Mouse (Mus musculus) kidney, adult 8-10 months (tissue): ENCODE results near the gene Rabac1.

Experiments
- DNase-seq, 2 experiments: peaks; one replicate each; pipeline ENCODE4 v3.0.0; 2022

The Rabac1 gene

DNA sequence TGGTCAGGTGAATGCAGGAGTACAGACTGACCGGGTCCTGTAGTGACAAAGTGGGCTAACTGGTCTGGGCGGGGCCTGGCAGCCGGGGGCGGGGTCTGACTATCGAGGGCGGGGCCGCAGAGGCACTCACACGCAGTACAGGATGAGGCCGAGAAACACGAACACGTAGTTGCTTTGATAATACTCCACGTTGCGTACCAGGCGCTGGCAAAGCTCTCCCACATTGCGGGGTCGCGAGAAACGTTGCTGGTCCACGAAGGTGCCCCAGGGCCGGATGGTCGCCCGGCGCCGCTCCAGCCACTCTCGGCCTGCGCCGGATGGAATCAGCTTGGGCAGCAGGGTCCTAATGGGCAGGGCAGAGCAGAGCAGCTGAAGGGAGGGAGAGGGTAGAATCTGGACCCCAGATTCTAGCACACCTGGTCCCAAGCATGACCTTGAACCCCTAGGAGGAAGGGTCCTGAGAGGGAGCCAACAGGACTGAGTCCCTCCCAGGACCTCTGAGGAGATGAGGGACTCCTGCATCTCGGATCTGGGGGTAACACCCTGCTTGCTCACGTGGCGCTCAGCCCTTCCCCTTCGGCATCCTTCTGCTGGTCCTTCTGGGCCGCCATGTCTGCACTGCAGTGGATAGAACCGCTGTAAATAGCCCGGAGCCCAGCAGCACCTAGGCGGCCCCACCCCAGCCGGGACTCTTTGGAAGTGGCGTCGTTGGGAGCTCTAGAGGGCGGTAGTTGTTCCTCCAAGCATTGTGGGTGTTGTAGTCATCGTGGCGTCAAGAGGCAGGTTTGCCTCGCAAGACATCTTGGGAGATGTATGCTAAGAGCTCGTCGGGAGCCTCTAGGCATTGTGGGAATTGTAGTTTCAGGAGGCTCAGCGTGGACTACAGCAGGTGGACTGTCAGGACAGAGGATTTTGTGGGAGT lies at the start of gene Rabac1:
Gene Rabac1 (minus strand): TSS at position 783 of the 922 bp plus-strand sequence.
- DNase-seq = peak; percentile 94 to 98

DNA sequence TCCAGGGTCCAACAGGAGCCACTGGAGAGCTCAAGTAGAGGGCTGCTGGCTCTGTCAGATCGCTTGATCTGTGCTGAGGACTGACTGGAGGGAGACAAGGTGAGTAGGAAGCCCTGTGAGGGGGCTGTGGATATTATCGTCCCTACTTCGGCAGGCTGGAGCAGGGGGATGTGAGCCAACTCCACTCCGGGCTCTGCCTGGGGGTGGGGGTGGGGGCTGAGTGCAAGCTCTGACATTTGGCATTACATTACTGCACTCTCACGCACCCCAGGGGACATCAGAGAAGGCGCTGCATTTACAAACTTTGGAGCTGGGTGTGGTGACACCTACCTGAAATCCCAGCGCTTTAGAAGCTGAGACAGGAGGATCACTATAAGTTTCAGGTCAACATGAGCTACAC lies 39.0 kb upstream of the Rabac1 start:
- no peak for DNase-seq

DNA sequence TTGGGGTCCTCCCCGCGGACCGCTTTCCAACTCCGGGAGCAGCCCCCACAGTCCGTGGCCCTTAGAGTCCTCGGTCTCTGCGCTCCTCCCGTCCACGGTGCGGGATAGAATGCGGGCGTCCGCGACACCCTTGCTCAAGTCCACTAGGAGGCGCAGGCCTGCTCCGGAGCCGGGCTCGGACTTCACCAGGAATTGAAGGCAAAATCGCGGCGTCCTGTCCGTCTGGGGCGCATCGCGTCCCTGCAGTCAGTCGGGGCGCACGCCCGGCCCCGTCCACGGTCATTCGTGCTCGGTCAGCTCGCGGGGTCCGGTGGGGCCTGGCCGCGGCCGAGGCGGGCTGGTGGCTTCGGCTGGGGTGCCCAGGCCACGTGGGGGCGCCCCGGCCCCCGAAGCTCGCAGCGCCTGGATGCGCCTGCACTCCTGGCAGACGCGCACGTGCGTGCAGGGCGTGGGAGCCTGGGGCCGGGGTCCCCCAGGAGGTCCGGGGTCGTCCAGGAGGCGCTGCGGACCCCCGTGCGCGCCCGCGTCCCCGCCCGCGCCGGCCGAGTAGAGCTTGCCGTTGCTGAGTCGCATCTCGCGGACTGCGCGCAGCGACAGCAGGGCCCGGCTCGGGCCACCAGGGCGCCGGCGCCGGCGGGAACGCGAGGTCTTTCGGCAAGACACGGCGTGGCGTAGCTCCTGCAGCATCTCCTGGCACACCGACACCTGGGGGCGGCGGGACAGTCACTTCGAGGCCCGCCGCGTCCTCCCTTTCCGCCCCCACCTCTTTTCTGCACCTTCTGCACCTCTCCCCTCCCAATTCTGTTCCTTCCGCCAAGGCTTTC lies 37.7 kb upstream of the Rabac1 start:
- DNase-seq = peak in 1 of 2 experiments; percentile 23

DNA sequence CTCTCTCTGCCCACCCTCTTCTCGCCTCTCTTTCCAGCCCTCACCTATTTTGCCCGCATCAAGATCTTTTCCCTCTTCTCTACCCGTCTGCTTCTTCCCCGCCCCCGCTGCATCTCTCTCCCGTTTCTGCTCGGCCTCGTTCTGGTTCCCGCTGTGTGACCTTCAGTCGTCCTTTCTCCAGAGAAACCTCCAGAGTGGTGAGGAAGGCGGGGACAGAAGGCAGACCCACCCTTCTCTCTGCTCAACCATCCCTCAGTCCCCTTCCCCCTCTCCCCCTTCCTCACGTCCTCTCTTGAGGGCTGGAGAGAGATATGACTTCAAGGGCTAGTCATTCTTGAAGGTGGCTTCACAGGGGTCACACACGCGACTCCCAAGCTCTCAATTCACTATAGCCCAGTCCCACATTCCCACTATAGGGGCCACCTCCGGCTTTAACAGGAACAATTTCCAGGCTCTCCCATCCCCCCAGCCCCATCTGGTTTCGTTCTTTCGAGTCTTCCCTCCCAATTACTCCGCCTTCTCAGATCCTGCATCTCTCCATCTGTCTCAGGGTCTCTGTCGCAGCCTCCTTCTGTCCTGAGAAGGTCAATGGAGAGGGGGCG lies 36.6 kb upstream of the Rabac1 start:
- DNase-seq = no peak

DNA sequence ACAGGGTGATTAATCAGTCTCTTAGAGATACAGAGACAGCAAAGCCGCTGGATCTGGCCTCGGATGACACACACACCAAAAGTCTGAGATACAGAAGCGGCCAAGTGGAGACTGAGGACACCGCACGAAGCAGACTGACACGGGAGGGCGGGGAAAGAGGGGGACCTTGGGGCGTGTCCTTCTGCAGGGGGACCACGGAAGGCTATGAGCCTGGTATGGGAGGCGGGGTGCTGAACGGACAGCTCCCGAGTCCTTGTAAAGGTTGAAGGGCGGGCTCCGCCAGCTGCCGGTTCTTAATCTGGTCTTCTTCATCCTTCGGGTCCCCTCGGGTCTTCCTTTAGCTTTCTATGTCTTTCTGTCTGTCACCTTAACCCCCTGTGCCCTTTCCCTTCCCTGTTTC lies 36.1 kb upstream of the Rabac1 start:
- DNase-seq = peak in 1 of 2 experiments; percentile 57

DNA sequence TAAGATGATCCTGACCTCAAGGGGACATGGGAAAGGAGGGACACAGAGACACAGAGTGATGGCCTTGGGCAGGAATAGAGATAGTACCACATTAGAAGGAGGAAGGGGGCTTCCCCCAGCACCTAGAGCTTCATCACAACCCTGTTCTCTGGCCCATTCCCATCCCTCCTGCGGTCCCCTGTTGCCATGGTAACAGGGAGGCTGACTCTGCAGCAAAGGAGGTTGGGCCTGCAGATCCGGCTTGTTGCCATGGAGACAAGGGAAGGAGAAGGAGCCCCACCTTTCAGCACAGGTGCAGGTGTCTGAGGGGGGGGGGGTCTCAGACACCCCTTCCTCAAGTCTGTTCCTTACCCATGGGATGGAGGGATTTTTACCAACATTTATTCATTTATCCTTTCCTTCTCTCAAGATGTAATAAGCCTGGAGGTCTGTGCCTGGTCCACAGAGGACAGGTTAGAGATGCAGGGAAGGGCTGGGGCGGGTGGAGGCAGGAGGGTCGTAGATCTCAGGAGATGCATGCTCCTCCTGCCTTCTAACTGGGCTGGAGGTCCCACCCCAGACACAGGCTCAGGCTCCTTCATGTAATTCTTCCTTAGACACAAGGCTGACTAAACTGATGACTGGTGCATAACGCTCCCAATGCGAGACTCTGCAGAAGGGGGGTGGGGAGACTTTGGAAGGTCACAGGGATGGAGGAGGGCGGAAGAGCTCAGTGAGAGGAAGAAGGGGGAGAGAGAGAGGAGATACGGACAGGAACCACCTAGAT lies 35.2 kb upstream of the Rabac1 start:
- no peak for DNase-seq

DNA sequence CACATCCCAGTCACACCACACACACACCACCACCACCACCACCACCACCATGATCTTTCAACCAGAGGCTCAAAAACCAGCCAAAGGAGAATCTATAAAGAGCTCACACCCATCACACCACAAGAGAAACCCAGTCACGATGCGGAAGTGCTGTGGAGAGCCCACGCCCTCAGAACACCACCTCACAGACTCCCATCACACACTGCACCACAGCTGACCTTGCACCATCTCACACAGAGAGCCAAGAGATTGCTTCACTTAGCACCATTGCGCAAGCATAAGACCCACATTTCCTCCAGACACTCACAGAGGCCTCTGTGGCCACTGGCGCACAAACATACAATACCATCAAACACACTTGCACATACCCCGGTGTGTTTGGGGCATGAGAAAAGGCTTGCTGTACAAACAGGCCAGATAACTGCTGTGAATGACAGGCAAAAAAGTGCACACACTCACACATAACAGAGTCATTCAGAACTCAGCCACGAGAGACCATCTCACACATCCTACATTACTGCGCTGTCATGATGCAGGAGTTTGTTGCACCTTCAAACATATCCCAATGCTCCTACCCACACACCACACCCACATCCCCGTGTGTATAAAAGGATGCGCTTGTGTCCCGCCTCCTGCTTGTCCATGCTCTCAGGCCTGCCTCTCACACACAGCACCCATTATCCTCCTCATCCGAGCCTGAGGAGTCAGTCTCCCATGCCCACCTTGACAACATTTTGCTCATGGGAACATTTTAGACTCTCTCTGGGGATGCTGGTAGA lies 34.2 kb upstream of the Rabac1 start:
- no peak for DNase-seq

DNA sequence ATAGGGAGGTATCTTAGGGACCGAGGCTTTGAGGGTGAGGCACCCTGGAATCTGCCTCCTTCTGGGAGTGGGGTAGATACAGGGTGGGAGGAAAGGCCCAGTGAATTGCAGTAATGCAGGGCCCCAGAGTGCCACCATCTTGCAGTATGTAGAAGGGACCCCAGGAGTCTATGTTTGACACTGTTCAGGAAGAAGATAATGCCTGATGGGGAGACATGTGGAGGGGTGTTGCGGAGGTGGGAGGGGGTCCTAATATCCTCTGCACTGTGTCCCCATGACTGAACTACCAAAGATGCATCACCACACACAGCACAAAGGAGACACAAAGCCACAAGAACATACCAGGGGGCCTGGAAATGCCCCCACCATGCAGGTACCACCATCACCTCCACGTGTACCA lies 33.6 kb upstream of the Rabac1 start:
- DNase-seq = no peak

DNA sequence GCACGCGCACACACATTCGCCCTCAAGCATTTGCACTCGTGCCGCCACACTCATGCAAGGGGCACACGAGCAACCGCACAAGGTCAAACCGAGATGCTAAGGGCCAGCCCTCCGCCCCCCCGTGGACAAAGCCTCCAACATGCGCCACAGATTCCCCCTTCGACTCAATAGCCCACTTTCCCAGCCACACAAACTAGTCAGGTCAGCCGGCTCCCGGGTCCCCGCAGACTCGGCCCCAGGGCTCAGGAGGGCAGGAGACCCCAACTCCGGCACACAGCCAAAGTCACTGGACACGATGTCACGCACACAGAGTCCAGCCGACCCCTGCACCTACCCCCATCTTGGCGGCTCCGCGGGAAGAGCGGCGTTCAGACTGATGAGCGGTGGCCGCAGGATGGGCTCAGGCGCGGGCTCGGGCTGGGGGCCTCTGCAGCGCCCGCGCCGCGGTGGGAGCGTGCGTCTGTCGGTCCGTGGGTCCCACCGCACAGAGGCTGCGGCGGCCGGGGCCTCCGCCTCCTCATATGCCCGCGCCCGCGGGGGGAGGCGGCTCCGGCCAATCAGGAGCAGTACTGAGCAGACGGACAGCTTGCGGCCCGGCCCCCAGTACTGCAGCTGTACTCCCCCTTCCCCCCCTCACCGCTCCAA lies 33.0 kb upstream of the Rabac1 start, which contains the start of gene Atp1a3:
Gene Atp1a3 (minus strand): TSS at position 538 of the 645 bp plus-strand sequence.
- no peak for DNase-seq

DNA sequence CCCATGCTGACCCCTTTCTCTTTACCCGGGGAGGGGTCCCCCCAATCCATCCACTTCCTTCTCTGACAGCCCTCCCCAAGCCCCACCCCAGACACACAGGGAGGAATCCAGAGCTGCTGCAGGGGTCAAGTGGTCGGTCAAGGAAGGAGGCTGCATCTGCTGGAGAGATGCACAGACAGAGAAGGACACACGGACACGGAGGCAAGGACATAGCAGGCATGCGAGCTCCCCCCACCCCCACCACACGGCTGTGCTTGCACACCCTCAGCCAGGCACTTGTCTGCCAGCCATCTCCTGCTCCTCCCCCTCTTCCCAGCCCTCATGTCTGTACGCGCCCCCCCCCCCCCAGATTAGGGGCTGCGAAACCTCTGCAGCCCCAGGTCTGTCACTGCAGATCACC lies 32.3 kb upstream of the Rabac1 start:
- DNase-seq = no peak

DNA sequence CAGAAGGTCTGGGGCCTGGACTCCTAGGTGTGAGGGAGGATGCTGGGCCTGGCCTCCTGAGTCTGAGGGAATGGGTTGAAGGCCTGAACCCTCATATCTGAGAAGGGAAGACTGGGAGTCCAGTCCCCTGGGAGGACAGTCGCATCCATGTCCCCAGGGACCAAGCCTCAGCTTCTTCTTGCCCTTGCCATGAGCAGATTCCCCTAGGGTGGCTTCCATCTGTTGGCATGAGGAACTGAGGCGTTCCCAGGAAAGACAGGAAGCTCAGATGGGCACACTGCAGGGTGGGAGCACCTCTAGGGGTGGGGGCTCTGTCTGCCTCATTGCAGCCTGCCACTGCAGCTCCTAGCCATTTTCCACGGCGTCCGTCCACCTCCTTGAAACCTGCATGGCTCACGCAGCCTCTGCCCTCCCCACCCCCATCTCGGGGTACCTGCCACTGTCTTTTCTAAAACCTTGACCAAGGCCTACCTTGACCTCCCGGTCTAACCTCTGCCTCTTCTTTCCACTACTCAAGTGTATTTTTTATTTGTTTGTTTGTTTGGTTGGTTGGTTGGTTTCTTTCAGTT lies 31.4 kb upstream of the Rabac1 start:
- DNase-seq = no peak

DNA sequence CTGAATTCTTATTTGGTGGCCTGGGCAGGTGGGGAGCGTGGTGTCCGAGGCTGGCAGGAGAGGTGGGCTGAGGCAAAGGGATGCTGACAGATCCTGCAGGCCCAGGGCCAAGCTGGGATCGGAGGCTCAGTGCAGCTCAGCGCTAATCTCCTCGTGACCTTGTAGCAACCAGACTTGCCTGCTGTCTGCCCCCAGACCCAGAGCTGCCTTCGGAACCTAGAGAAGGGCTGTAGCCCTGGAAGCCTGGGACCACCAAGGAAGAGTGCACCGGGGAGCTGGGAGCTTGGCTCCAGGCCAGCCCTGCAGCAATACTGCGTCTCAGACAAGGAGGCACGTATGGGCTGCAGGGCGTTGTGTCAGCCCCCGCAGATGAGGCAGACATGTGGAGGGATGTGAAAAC lies 30.7 kb upstream of the Rabac1 start:
- no peak for DNase-seq

DNA sequence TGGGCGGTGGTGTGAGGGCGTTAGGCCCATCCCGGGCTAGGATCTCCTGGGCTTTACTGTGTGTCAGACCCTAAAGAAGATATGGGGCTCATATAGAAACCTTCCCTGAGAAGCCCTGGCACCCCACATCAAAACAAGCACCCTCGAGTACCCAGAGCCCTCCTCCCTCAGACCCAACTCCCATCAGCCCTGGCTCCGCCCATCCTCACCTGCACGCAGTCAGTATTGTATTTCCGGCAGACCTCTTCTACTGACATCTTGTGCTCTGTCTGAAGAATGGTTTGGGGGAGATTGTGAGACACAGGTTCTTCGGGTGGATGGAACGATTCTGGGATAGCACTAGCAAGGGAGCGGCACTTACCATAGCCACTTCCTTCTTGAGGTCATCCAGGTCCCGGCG lies 28.2 kb upstream of the Rabac1 start:
- DNase-seq = no peak

DNA sequence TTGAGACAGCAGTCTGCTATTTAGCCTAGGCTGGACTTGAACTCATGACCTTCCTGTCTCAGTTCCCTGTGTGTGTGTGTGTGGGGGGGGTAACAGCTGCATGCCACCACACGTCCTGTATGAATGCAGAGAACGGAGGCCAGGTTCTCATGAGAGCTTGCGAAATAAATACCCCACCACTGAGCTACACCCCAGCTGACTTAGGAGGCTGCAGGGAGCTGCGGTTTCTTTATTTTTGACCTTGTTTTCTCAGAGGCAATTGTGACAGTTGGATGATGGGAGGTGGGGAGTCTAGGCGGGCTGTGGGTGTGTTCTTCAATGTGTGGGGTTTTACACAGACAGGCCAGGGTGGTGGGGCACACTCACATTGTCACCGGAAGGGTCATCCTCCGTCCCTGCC lies 27.7 kb upstream of the Rabac1 start:
- DNase-seq = no peak

DNA sequence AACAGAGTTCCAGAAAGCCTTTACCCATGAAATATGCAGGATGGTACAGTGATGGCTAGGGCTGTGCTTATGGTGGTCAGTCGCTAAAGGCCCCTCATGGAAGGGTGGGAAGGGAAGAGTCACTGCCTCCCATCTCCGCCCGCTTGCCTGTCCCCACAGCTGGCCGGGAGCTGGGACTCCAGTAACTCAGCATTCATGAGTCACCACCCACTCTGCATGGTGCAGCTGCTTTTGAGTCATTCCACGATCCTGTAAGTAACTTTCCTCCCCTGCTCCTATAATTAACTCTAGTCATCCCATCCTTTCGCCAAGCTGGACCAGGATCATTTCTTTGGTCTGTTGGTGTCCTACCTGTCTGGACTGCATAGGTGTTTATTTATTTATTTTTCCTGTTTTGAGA lies 20.5 kb upstream of the Rabac1 start:
- no peak for DNase-seq

DNA sequence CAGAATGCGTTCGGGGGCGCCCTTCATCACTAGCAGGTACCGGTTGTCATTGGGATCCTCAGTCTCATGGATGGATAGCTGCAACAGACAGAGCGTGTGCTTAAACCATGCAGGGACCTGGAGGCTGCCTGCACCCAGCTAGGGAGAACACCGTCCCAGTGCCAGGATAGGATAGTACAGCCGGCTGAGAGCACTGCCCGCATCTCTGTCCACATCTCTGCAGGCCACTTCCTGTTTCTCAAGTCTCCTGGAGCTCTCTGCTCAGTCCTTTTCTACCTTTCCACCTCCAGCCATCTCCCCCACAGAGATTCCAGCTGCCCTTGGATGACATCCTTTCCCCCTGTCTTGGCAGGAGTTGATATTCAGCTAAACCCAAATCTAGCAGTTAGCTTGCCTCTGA lies 17.9 kb upstream of the Rabac1 start:
- DNase-seq = no peak

DNA sequence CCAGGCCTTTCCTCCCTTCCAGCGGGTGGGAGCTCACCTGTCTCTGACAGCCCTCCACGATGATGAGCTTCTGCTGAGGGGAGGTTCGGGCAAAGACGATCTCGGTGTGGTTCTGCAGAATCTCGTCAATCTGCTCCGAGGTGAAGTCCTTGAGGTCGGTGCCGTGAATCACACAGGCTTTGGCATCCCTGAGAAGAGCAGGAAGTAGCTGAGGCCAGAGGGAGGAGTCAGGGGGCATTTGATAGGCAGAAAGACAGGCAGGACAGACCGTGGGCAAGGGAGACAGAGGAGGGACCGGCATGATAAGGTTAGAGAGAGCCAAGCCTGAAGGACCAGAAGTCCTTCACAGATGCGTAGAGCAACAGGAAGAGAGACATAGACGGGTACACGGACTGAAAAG lies 15.4 kb upstream of the Rabac1 start:
- DNase-seq = no peak

DNA sequence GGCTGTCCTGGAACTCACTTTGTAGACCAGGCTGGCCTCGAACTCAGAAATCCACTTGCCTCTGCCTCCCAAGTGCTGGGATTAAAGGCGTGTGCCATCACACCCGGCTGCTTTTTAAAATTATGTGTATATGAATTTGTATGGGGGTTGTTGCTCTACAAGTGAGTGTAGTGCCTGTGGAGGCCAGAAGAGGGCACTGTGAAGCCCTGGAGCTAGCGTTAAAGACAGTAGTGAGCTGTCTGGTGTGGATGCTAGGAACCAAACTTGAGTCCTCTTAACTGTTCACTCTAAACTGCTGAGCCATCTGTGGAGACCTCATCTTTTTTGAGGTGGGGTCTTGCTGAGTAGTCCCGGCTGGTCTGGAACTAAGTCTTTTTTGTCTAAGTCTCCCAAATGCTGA lies 13.2 kb upstream of the Rabac1 start:
- no peak for DNase-seq

DNA sequence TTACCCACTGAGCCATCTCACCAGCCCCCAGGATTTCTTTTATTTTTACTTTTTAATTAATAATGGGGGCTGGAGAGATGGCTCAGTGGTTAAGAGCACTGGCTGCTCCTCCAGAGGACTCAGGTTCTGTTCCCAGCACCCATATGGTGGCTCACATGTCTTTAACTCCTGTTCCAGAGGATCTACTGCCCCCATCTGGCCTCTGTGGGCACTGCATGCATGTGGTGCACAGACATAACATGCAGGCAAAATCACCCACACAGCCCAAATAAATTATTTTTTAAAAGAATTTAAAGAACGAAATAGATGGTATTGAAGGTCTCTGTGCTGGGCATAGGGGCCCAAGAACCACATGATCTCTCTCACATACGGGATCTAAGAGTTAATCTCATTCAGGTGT lies 11.8 kb upstream of the Rabac1 start:
- DNase-seq = no peak

DNA sequence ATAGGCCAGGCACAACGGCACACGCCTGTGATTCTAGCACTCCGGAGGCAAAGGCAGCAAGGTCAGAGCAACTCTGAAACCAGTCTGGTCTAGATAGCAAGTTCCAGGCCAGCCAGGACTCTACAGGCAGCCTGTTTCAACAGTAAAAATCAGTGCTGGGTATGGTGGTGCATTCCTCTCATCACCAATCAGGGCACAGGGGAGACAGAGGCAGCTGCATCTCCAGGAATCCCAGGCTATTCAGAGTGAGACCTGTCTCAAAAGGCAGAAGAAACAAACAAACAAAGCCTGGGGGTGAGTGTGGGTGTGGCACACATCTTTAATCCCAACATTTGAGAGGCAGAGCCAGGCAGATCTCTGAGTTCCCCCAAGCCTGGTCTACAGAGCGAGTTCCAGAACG lies 10.8 kb upstream of the Rabac1 start:
- no peak for DNase-seq

DNA sequence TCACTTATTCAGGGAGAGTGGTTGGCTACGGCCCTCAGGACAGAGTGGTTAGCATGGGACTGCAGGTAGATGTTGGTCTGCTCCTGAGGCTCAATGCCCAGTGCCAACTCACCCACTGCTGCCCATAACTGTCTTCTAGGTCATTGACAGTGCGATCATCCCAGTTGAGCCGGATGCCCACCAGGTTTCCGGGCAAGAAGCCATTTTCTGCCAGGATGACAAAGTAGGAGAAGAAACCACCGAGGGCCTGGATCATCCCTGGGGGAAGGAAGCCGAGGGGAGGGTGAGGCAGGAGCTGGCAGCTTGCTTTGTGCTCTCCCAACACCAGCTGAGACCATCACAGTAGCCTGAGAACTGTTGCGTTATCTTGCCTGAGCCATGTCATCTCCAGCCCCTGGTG lies 7.9 kb upstream of the Rabac1 start:
- no peak for DNase-seq
